Mouse (Mus musculus) ES-CJ7 (cell line): ENCODE measurements around the gene Tmem132c.
A peak's percentile ranks its signal among the peaks of the same experiment; 100 is the strongest.

Experiments used
- DNase-seq: peaks from one replicate; pipeline ENCODE4 v3.0.0; 2011; ENCODE audit warnings: low read depth, low spot score

The Tmem132c gene

DNA sequence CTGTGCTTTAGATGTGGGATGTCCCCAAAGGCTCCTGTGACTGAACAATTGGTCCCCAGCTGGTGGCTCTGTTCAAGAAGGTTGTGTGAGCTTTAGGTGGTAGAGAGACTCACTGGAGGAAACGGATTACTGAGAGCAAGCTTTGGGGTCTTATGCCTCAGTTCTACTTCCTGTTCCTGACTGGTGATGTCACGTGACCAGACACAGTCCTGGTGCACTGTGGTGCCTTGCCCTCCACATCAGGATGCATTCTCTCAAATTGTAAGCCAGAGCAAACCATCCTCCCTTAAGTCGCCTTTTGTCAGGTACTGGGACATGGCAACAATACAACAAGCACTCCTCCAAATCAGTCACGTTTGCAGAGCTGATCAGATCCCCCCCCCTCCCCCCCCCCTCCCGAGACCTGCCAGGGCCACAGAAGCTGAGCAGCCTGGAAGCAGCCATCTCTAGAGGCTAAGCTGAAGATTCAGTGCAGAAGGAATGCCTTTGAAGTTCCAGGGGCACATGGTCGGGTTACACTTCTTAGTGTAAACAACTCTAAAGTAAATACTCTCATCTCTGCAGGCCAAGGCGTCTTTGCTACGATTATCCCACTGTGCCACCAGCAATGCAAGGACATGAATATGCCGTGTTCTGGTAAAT, 164.5 kb downstream of the Tmem132c start:
- DNase-seq, result no peak

- no peak for DNase-seq
These were observed 174.9 kb downstream of the Tmem132c start for GRCm38 (mm10) chr5:127416536-127416935.

DNA sequence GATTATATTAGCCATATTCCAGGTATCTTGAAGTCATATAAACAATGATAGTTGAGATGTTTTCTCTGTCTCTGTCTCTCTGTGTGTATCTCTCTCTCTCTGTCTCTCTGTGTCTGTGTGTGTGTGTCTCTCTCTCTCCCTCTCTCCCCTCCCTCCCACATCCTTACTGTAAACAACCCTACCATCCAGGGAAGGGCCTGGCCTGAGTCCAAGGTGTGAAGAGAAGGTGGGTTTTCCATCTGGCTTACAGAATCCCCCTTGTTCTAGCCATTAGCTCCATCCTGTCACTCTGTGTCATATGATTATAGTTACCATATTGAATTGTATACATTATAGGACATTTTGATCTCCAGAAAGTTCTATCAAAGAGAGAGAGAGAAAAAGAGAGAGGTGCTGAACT, 182.3 kb downstream of the Tmem132c start:
- no peak for DNase-seq

DNA sequence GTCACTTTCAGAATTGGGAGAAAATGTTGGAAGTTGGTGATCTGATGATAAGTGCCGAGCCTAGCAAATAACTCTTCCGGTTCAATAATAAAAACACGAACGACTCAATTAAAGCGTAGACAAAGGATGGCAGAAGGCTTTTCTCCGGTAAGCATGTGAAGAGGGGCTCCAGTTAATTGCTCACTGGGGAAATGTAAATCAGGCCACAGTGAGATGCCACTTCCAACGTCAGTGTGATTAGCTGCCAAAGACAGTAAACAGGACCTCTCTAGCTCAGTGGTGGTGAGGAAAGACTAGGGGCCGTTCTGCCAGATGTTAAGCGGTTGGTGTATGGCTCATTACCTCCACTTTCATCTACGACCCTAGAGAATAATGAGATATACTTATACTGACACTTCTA, 187.5 kb downstream of the Tmem132c start:
- DNase-seq, result no peak

- DNase-seq, result no peak
These were observed 190.0 kb downstream of the Tmem132c start for GRCm38 (mm10) chr5:127431561-127431960.

GRCm38 (mm10) chr5:127436836-127437235, 195.2 kb downstream of the Tmem132c start:
- no peak for DNase-seq

DNA sequence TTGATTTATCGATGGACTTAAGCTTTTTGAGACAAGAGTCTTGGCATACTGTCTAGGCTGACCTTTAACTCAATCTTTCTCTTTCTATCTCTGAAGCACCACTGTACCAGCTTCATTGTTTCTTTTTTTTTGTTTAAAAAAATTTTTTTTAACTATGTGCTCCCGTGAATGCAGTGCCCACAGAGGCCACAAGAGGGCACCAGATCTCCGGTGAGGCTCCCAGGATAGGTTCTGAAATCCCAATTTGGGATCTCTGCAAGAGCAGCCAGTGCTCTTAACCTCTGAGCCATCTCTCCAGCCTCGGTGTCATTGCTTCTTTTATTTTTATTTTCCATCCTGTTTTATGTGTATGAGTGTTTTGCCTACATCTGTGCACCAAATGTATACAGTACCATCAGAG, 197.0 kb downstream of the Tmem132c start:
- peak; percentile 14 for DNase-seq

GRCm38 (mm10) chr5:127441963-127442362, 200.4 kb downstream of the Tmem132c start:
- DNase-seq, result no peak

DNA sequence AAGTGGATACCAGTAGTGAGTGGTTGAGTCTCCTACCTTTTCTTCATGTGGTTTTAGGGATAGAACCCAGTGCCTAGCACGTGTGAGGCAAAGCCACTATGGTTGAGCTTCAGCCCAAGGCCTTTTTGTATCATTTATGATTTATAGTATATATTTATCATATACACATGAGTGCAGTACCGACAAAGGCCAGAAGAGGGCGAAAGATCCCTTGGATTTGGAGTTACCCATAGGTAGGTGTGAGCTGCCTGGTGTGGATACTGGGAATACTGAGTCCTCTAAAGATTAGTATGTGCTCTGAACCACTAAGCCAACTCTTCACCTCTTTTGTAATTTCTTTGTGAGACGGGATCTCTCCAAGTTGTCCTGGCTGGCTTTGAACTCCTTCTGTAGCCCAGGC, 212.0 kb downstream of the Tmem132c start:
- peak; percentile 35 for DNase-seq

GRCm38 (mm10) chr5:127454068-127454467, 212.5 kb downstream of the Tmem132c start:
- no peak for DNase-seq

DNA sequence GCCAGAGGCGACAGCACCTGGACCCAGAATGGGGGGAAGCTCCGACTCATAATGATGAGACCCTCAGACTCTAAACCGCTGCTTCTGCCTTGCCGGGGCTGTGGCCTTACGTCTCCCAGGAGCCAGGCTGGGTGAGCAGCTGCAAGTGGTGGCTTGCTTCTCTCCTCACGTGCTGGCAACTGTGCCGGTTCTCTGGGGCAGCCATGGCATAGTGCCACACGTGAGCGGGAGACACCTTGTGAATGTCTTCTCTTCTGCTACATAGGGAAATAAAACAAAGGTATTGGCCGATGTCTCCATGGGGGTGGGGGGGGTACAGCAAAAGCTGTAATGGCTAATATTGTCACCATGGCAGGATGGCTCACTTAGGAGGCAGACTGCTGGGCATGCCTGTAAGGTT, 214.5 kb downstream of the Tmem132c start:
- DNase-seq, result no peak

DNA sequence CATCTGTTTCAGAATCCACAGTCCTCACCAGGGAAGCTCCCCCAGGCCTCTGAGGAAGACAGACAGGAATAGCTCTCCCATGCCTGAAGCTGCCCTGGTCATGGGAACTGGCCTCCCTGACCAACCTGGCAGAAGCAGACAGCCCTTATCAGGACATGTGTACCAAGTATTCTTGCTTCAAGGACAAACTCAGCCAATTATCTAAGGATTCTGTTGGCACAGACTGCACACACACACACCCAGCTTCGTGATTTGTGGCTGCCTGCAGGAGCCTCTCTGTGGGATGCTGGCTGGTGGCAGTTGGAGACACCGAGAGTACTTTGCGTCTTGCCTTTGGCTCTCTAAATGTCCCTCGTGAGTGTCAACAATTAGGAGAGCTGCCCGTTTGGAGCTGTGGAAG, 226.5 kb downstream of the Tmem132c start:
- DNase-seq, result no peak

DNA sequence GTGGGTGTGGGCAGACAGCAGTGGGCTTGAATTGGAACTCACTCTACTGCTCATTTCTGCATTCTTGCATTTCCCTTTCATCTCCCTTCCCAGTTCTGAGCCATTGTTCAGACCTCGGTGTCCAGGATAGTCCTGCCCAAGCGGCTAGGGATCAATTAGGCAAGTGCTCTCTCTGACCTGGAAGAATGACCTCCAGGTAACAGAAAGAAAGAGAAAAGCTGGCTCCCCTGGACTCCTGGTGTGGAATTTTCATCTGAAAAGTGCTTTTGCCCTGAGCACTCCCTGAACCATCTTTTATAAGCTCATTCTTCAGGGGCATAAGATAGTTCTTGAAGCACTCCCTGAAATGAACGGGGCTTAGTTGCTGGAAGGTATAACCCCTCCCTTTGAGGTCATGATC, 228.7 kb downstream of the Tmem132c start:
- DNase-seq, result peak; percentile 14

GRCm38 (mm10) chr5:127471902-127472301, 230.3 kb downstream of the Tmem132c start:
- DNase-seq, result peak; percentile 62

- no peak for DNase-seq
These were observed 232.1 kb downstream of the Tmem132c start for GRCm38 (mm10) chr5:127473706-127474105.

GRCm38 (mm10) chr5:127474856-127475255, 233.2 kb downstream of the Tmem132c start:
- DNase-seq, result no peak

GRCm38 (mm10) chr5:127477790-127478189, 236.2 kb downstream of the Tmem132c start:
- no peak for DNase-seq

DNA sequence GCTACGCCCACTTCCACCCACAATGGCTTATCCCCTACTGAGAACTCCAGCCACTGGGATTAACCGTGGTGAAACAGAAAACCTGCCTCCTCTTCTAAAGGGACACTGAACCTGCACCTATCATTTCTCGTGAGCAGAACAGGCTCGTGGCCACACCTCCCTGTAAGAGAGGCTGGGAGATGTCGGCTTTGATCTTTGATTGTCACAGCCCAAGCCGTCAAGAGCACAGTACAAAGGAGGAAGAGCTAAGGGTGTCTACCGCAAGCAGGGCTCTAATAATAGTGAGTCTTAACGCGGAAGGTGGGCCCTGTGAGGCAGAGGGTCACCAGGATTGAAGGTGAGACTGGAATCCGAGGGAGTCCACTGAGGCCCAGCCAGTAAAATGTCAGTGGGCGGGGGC, 236.7 kb downstream of the Tmem132c start:
- DNase-seq, result no peak

DNA sequence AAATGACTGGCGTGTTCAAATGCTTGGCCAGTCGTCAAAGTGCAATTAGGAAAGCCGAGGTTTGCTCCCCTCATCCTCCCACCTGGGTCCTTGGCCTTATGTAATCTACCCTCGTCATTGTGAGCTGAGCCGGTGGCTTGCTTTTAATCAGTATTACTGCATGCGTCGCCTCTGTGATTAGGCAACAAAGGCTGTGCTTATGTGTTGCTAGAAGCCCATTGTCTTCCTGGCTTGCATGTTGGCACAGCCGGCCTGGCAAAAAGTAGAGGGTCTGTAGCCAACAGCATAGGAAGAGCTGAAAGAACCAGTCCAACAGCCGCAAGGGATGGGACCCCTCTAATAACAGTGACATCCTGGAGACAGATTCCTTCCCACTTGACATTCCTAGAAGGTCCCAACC, 239.3 kb downstream of the Tmem132c start:
- no peak for DNase-seq

DNA sequence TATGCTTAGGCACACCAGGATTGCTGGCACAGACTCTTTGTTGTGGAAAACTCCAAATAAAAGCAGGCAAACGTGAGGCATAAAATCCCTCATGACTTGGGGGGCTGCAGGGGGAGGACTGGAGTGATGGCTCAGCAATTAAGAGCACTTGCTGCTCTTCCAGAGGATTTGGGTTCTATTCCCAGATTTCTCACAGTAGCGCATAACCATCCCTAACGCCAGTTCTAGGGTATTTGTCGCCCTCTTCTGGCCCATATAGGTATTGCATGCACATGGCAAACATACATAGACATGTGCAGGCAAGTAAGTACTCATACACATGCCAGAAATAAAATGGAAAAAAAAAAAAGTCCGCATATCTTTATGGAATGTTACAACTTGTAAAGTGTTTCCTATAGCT, 239.8 kb downstream of the Tmem132c start:
- peak; percentile 77 for DNase-seq

GRCm38 (mm10) chr5:127482342-127482741, 240.7 kb downstream of the Tmem132c start:
- DNase-seq, result no peak

- DNase-seq, result no peak
These were observed 242.5 kb downstream of the Tmem132c start for GRCm38 (mm10) chr5:127483955-127484659.

DNA sequence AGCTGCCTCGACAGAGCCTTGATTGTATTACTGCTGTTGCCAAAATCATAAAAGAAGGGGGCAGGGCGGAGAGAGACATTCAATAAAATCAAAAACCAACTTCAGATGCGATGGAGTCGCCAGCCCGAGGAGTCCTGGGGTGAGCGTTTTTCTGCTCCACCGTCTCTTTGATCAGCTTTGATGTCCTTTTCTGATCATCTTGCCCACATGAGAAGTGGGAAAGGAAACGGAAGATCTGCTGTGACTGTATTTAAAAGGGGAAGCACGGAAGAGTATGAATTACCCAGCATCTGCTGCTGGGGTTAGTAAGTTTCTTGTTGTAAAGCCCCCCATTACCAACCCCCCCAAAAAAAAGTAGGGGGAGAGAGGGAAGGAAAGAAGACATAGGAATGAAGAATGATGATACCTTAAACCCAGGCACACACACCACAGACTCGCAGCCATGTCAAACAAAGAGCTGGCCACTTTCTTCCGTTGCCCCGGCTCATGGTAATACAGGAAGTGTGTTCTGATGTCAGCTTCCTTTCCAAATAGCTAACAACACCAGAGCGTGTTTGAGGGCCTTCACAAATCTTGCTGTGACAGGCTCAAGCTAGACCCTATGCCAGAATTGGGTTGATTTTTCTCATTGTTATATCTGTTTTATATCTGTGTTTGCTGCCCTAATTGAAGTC, 243.3 kb downstream of the Tmem132c start:
- DNase-seq, result no peak
